In genomic region chr19:42752363-42752931, GRCm38 (mm10) we compare ENCODE assay signal across 8 mouse cellular contexts. TPM values are rescaled to one million over a fixed set of nuclear protein-coding genes. Genes with fewer than 3 reads are reported as not detected.
DNase-seq lines count a peak whose midpoint lies in the region; ATAC-seq and TF ChIP-seq lines count a peak whose summit lies in the region.

Pyroxd2 (minus strand) TSS chr19:42752775.

- intact Hi-C loops in left cerebral cortex, adult 2 months (cut with DNase I), result no loop called here

- H3K27me3 ChIP-seq in hindbrain, postnatal 0 days (ENCODE audit: insufficient read depth, low read length), result no peaks in the 10 kb centered on the region

- DNase-seq in adrenal gland, postnatal 10 days, result peak; percentile 89
- peak; percentile 89 for DNase-seq in embryo, embryonic 10.5 days (ENCODE audit: low spot score)
- DNase-seq in gastrocnemius, postnatal 10 days, result peak; percentile 79
- peak; percentile 91 for DNase-seq in hindbrain, postnatal 0 days (ENCODE audit: low spot score)
- peak; percentile 40 to 49 for DNase-seq in left cerebral cortex, adult 2 months (ENCODE audit: extremely low spot score in 1 of 2, low spot score in 2 of 2)
- DNase-seq in lung, postnatal 4 days, result peak; percentile 88 to 91
- DNase-seq in right cerebral cortex, adult 18-20 months, result peak; percentile 37
- peak; percentile 64 to 79 for DNase-seq in urinary bladder, postnatal 36 days (ENCODE audit: low spot score in 2 of 2)

- H3K4me2 ChIP-seq in hindbrain, postnatal 0 days (ENCODE audit: low read depth, low read length), result peak within 1 kb of the TSS; percentile 63

- H3K27ac ChIP-seq in hindbrain, postnatal 0 days, result peak within 1 kb of the TSS; percentile 82
- H3K27ac ChIP-seq in left cerebral cortex, adult 2 months, result peak within 1 kb of the TSS; percentile 45; the same call in 1 of the 2 replicates

- peak; percentile 91 for ATAC-seq in hindbrain, postnatal 0 days

- TF ChIP-seq CTCF in hindbrain, postnatal 0 days (IDR thresholded peaks at IDR 0.05; ENCODE audit: low read depth), result no peak
- no peak for TF ChIP-seq CTCF in left cerebral cortex, adult 2 months (IDR thresholded peaks at IDR 0.05)

- peak within 1 kb of the TSS; percentile 62 for H3K9ac ChIP-seq in hindbrain, postnatal 0 days (replicated peaks; ENCODE audit: low read length)

- peaks cover 15% of the 10 kb centered on the region for H3K4me1 ChIP-seq in hindbrain, postnatal 0 days (ENCODE audit: insufficient read depth, low read length)

- WGBS in hindbrain, postnatal 0 days, result 3% methylated on average over 22 of the region's 22 CpGs

- H3K36me3 ChIP-seq in hindbrain, postnatal 0 days (ENCODE audit: insufficient read depth, low read length), result no peaks in the 10 kb centered on the region

- peak within 1 kb of the TSS; percentile 33 for H3K4me3 ChIP-seq in hindbrain, postnatal 0 days (ENCODE audit: low read length)
- peak within 1 kb of the TSS; percentile 24 for H3K4me3 ChIP-seq in left cerebral cortex, adult 2 months

- H3K9me3 ChIP-seq in hindbrain, postnatal 0 days (ENCODE audit: low read length), result no peaks in the 10 kb centered on the region

RNA-seq across cellular contexts. Expression of gene Pyroxd2, which starts in this region (rescaled TPM):
- total RNA-seq in adrenal gland, postnatal 10 days (2021), result 10 to 100 TPM; 15.8 to 23.5 TPM
- 1 to 10 TPM; 3.1 to 5.0 TPM for total RNA-seq in gastrocnemius, postnatal 10 days (2021)
- 1.9 and 3.5 TPM in 2 replicates for total RNA-seq in hindbrain, postnatal 0 days (2014; rRNA removed)
- 2.6 and 3.7 TPM in 2 replicates for polyA plus RNA-seq in hindbrain, postnatal 0 days (2015; fragmentation: Nextera tagmentation; extraction: Ambion mirVana)
- 1 to 10 TPM; 2.9 to 3.1 TPM for total RNA-seq in left cerebral cortex, adult 2 months (2021)

Comparison
In these comparisons a context has a peak if more than half of its experiments do, and no peak if none do; other contexts are left out.
1. Peak in every context shown above with its lines: DNase-seq, ATAC-seq, H3K4me3 ChIP-seq and H3K27ac ChIP-seq.
2. DNase-seq: peak in every context shown above with its lines; median percentile 91 in hindbrain, postnatal 0 days; 90 in lung, postnatal 4 days; 89 in adrenal gland, postnatal 10 days; 89 in embryo, embryonic 10.5 days; 79 in gastrocnemius, postnatal 10 days; 72 in urinary bladder, postnatal 36 days; 44 in left cerebral cortex, adult 2 months; 37 in right cerebral cortex, adult 18-20 months.